Mouse (Mus musculus) spleen, adult 2 months (tissue): ENCODE results near the gene Sp3.

Source experiments
- CTCF ChIP-seq: fragments of 200-500 bp; IDR thresholded peaks from 2 replicates; pipeline ENCODE4 v1.5.1; 2011; ENCODE audit warnings: mild to moderate bottlenecking, inconsistent platforms; ENCODE audit not compliant: insufficient read depth, insufficient read length, insufficient replicate concordance; ENCODE audit errors: extremely low read depth
- POLR2A ChIP-seq: fragments of 200-500 bp; IDR thresholded peaks from 2 replicates; pipeline ENCODE4 v1.6.1; 2011; ENCODE audit warnings: low read depth, low read length, inconsistent platforms

- TF ChIP-seq CTCF: no peak
- no peak for TF ChIP-seq POLR2A
Observed at GRCm38 (mm10) chr2:72981075-72981420, 802 bp upstream of the Sp3 start.
